Mouse (Mus musculus) stomach, postnatal 0 days (tissue): ENCODE data around the gene Grin3a.

ENCODE experiments used
- CTCF ChIP-seq: IDR thresholded peaks from 2 replicates; pipeline ENCODE4 v1.5.1; 2016; ENCODE audit warnings: antibody characterized with exemption, low read depth, mild to moderate bottlenecking, moderate library complexity
- EP300 ChIP-seq: optimal IDR thresholded peaks from 2 replicates; pipeline ENCODE3; 2016; ENCODE audit warnings: antibody characterized with exemption

DNA sequence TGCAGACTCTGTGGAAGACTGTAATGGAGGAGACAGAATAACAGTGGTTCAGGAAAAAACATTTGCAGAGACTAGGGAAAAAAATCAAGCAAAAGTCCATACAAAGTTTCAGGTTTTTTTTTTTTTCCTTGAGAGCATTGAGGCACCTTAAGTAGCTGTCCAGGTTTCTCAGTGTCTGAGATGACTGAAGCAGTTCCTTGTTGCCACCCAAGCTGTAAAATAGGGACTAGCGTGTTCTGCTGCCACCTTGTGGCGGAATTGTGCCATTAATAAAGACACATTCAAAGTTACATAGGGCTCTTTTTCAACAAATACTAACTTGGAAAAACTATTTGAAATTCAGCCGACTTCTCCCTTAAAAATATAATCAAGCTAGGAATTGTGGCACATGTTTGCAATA is 218.6 kb downstream of the Grin3a start:
- TF ChIP-seq CTCF: peak; percentile 89
- TF ChIP-seq EP300: no peak
